Mouse (Mus musculus) left cerebral cortex, postnatal 25 days (tissue): ENCODE results near the gene Tmem269. TPM values are rescaled to one million over a fixed set of nuclear protein-coding genes. Genes with fewer than 3 reads are reported as not detected.
A peak's percentile ranks its signal among the peaks of the same experiment; 100 is the strongest.

ENCODE experiments used
- DNase-seq, 2 experiments: peaks; one replicate each; pipeline ENCODE4 v3.0.0; 2022; ENCODE audit warnings: low spot score in 2 of 2, mixed read lengths in 1 of 2
- intact Hi-C: fragments of 180-260 bp; cut with DNase I; formaldehyde crosslinking; loops from one replicate; pipeline ENCODE4 v1.15.1; 2025
- total RNA-seq, 2 experiments: library from RNA; stranded (reverse); gene quantifications; 2 replicates each; pipeline ENCODE4 v1.2.3; 2021

Tmem269 gene
- total RNA-seq, 2 experiments from 2014 or later: 0.50 to 0.64 TPM

GRCm38 (mm10) chr4:119189392-119189791, 28.6 kb downstream of the Tmem269 start:
- intact Hi-C loops: loop anchor here (10.0 kb wide), 1 partner anchor 545 kb away; no protein-coding TSS in a partner anchor
- no peak for DNase-seq

GRCm38 (mm10) chr4:119188060-119188785, 29.8 kb downstream of the Tmem269 start:
- DNase-seq: no peak
- intact Hi-C loops: loop anchor here (10.0 kb wide), 1 partner anchor 543 kb away; no protein-coding TSS in a partner anchor

- intact Hi-C loops: loop anchor here (10.0 kb wide), 1 partner anchor 541 kb away; no protein-coding TSS in a partner anchor
- no peak for DNase-seq
Observed at GRCm38 (mm10) chr4:119185771-119186170, 32.2 kb downstream of the Tmem269 start.

- intact Hi-C loops: loop anchor here (10.0 kb wide), 1 partner anchor 539 kb away; no protein-coding TSS in a partner anchor
- DNase-seq: no peak
Observed at GRCm38 (mm10) chr4:119183525-119183924, 34.5 kb downstream of the Tmem269 start.

- intact Hi-C loops: loop anchor here (10.0 kb wide), 1 partner anchor 537 kb away; no protein-coding TSS in a partner anchor
Observed at GRCm38 (mm10) chr4:119181456-119181855, 36.6 kb downstream of the Tmem269 start.

GRCm38 (mm10) chr4:119180133-119180707, 37.8 kb downstream of the Tmem269 start:
- intact Hi-C loops: loop anchor here (10.0 kb wide), 1 partner anchor 535 kb away; no protein-coding TSS in a partner anchor
- no peak for DNase-seq

More at GRCm38 (mm10) chr4:119181456-119181855, 36.6 kb downstream of the Tmem269 start:
- DNase-seq: peak in 1 of 2 experiments; percentile 25

- intact Hi-C loops: no loop called here
Observed at GRCm38 (mm10) chr4:119178331-119178730, 39.7 kb downstream of the Tmem269 start.

GRCm38 (mm10) chr4:119177702-119178101, 40.3 kb downstream of the Tmem269 start:
- no peak for DNase-seq
- intact Hi-C loops: no loop called here

More at GRCm38 (mm10) chr4:119178331-119178730, 39.7 kb downstream of the Tmem269 start:
- no peak for DNase-seq

- DNase-seq: peak; percentile 96 to 99
- intact Hi-C loops: no loop called here
Observed at GRCm38 (mm10) chr4:119173851-119174453, 44.1 kb downstream of the Tmem269 start, which contains the start of gene Zfp691. TSS of gene Zfp691 (minus strand) at chr4:119174195.

- intact Hi-C loops: no loop called here
- DNase-seq: peak in 1 of 2 experiments; percentile 55
Observed at GRCm38 (mm10) chr4:119172919-119173650, 44.9 kb downstream of the Tmem269 start.

GRCm38 (mm10) chr4:119167663-119168062, 50.4 kb downstream of the Tmem269 start:
- DNase-seq: peak; percentile 84 to 89
- intact Hi-C loops: loop anchor here (1.0 to 5.0 kb wide), 2 partner anchors 35 to 162 kb away; no protein-coding TSS in a partner anchor

GRCm38 (mm10) chr4:119167068-119167467, 50.9 kb downstream of the Tmem269 start:
- no peak for DNase-seq
- intact Hi-C loops: loop anchor here (1.0 to 5.0 kb wide), 2 partner anchors 35 to 162 kb away; no protein-coding TSS in a partner anchor

GRCm38 (mm10) chr4:119165916-119166315, 52.1 kb downstream of the Tmem269 start:
- no peak for DNase-seq
- intact Hi-C loops: loop anchor here (5.0 kb wide), 1 partner anchor 36 kb away; no protein-coding TSS in a partner anchor

- no peak for DNase-seq
- intact Hi-C loops: no loop called here
Observed at GRCm38 (mm10) chr4:119162990-119163389, 55.0 kb downstream of the Tmem269 start.

GRCm38 (mm10) chr4:119161358-119161757, 56.7 kb downstream of the Tmem269 start:
- intact Hi-C loops: no loop called here
- DNase-seq: no peak

GRCm38 (mm10) chr4:119157891-119158290, 60.1 kb downstream of the Tmem269 start:
- intact Hi-C loops: no loop called here
- DNase-seq: no peak

GRCm38 (mm10) chr4:119157186-119157585, 60.8 kb downstream of the Tmem269 start:
- DNase-seq: peak in 1 of 2 experiments; percentile 38
- intact Hi-C loops: no loop called here
